Mouse (Mus musculus) lung, embryonic 15.5 days (tissue): ENCODE measurements around the gene Gm49380. TPM values are rescaled to one million over a fixed set of nuclear protein-coding genes. Genes with fewer than 3 reads are reported as not detected.
A peak's percentile ranks its signal among the peaks of the same experiment; 100 is the strongest.

ENCODE experiments used
- ATAC-seq: fragments of 200-750 bp; cut with Nextera tagmentation; 2 replicates; pipeline ENCODE4 v1.8.0; 2017; ENCODE audit warnings: moderate number of reproducible peaks, borderline replicate concordance; ENCODE audit not compliant: low FRiP score, low TSS enrichment; ENCODE audit errors: extremely low read depth
- H3K27ac ChIP-seq: fragments of 300-500 bp; sonication (generic); 2 replicates; pipeline ENCODE4 v1.5.1; 2015; ENCODE audit warnings: moderate library complexity, mild to moderate bottlenecking, inconsistent platforms
- H3K27me3 ChIP-seq: fragments of 300-500 bp; sonication (generic); 2 replicates; pipeline ENCODE4 v1.6.1; 2015; ENCODE audit warnings: inconsistent platforms
- H3K36me3 ChIP-seq: fragments of 300-500 bp; sonication (generic); 2 replicates; pipeline ENCODE4 v1.6.1; 2015; ENCODE audit warnings: inconsistent platforms
- H3K4me1 ChIP-seq: fragments of 300-500 bp; sonication (generic); 2 replicates; pipeline ENCODE4 v1.6.1; 2015; ENCODE audit warnings: inconsistent platforms
- H3K4me2 ChIP-seq: fragments of 300-500 bp; sonication (generic); 2 replicates; pipeline ENCODE4 v1.6.1; 2015; ENCODE audit warnings: inconsistent platforms, mild to moderate bottlenecking, moderate library complexity
- H3K4me3 ChIP-seq: fragments of 300-500 bp; sonication (generic); 2 replicates; pipeline ENCODE4 v1.5.1; 2015; ENCODE audit warnings: mild to moderate bottlenecking, inconsistent platforms
- H3K9ac ChIP-seq: fragments of 300-500 bp; sonication (generic); 2 replicates; pipeline ENCODE4 v1.6.1; 2015; ENCODE audit warnings: inconsistent platforms
- H3K9me3 ChIP-seq: fragments of 300-500 bp; sonication (generic); 2 replicates; pipeline ENCODE4 v1.6.1; 2016; ENCODE audit warnings: inconsistent platforms
- WGBS: fragments of 180-500 bp; shearing (Covaris S2); methylation state at CpG from one replicate; pipeline ENCODE4 v1.1.7; 2015; 5-methylcytosine and 5-hydroxymethylcytosine counted together
- polyA plus RNA-seq: library from polyadenylated mRNA; unstranded; fragments of >200 nt; fragmentation: Nextera tagmentation; extraction: Ambion mirVana; gene quantifications from 2 replicates; pipeline ENCODE4 v1.2.1, GENCODE M21; 2015

Gm49380 gene
- polyA plus RNA-seq, 1 experiment from 2014 or later = 0.17 TPM

DNA sequence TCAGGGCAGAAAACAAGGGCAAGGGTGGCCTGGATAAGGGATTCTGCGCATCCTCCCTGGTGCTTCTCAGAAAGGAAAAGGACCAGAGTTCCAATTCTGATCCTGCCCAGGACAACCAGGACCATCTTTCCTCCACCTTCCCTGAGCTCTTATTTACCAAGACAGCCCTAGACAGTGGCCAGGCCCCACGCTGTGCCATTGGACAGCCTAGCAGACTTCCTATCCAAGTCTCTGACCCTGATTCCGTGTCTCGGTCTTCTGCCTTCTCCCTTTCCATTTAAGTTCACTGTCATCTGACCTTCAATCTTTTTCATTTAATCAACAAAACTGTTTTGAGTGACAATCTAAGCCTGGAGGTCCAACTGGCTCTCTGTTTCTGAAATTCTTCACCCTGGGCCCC, 6.7 kb downstream of the Gm49380 start:
- H3K27ac ChIP-seq = peak overlapping the region; percentile 81
- no peak for ATAC-seq

DNA sequence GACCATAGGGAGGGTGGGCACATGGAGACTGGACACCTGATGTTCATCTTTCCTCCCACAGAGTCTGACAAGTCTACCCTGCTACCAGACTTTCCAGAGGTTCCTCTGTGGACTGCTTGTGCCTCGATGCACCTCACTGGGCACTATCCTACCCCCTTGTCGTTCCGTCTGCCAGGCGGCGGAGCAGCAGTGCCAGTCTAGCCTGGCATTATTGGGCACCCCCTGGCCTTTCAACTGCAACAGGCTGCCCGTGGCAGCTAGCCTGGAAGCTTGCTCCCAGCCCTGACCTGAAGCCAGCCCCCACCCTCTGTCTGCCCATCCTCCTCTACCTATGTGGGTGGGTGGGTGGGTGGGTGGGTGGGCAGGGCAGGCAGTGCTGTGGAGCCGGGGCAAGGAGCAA, 7.1 kb downstream of the Gm49380 start:
- H3K9me3 ChIP-seq = no peaks in the 10 kb centered on the region
- no peak for ATAC-seq
- H3K9ac ChIP-seq = no peak overlapping the region
- no peak overlapping the region for H3K4me2 ChIP-seq
- no peaks in the 10 kb centered on the region for H3K27me3 ChIP-seq
- WGBS = 89% methylated on average over 7 of the region's 7 CpGs
- H3K4me3 ChIP-seq = no peak overlapping the region
- H3K36me3 ChIP-seq = peaks cover 16% of the 10 kb centered on the region
- peaks cover 50% of the 10 kb centered on the region for H3K4me1 ChIP-seq
- H3K27ac ChIP-seq = peak overlapping the region; percentile 81; the same call in 1 of the 2 replicates

More for the DNA sequence above, 6.7 kb downstream of the Gm49380 start:
- peaks cover 16% of the 10 kb centered on the region for H3K36me3 ChIP-seq
- H3K9ac ChIP-seq = no peak overlapping the region
- H3K9me3 ChIP-seq = no peaks in the 10 kb centered on the region
- H3K4me2 ChIP-seq = peak overlapping the region; percentile 52; the same call in 1 of the 2 replicates
- 64% methylated on average over 4 of the region's 4 CpGs for WGBS
- peaks cover 50% of the 10 kb centered on the region for H3K4me1 ChIP-seq
- no peaks in the 10 kb centered on the region for H3K27me3 ChIP-seq
- H3K4me3 ChIP-seq = no peak overlapping the region

DNA sequence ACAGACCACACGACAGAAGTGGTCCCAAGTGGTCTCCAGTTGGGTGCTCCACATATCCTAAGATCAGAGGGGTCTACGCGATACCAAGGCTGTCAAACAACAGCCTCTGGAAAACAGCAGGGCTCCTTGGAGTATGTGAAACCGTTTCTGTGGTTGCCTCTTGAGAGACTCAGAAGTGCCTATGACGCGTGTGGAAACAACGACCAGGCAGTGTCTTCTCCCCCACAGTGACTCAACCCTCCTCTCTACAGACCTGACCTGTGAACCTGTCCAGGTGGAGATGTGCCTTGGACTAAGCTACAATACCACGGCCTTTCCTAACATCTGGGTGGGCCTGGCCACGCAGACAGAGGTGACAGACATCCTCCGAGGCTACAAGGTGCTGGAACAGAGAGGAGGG, 7.5 kb downstream of the Gm49380 start:
- Histone ChIP-seq H3K4me1 (peaks cover 50% of the 10 kb centered on the region), H3K4me2 (no peak overlapping the region)

DNA sequence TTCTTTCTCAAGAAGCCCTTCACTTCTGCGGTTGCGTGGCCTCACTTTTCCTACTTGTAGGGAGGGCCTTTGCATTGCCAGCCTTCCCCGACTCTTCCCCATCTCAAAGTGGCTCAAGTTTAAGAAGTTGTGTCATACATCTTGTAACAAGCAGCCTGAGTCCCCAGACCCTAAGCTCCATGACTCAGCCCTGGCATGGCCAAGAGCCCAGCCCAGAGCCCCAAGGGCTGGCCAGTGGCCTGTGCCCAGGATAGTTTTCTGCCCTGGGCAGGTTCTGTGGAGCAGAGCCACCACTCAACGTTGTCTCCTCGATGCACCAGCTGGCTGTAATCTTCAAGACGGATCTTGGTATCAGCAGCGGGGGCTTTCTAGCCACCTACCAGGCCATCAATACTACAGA, 8.4 kb downstream of the Gm49380 start:
- H3K4me1 ChIP-seq = peaks cover 42% of the 10 kb centered on the region
- no peak overlapping the region for H3K9ac ChIP-seq
- ATAC-seq = no peak
- 93% methylated on average over 7 of the region's 7 CpGs for WGBS
- H3K27ac ChIP-seq = no peak overlapping the region
- H3K36me3 ChIP-seq = peaks cover 16% of the 10 kb centered on the region
- H3K4me2 ChIP-seq = no peak overlapping the region
- H3K27me3 ChIP-seq = no peaks in the 10 kb centered on the region
- no peaks in the 10 kb centered on the region for H3K9me3 ChIP-seq
- no peak overlapping the region for H3K4me3 ChIP-seq

More for the DNA sequence above, 7.5 kb downstream of the Gm49380 start:
- Histone ChIP-seq H3K9ac (no peak overlapping the region), H3K9me3 (no peaks in the 10 kb centered on the region), H3K4me3 (no peak overlapping the region), H3K27me3 (no peaks in the 10 kb centered on the region), H3K36me3 (peaks cover 16% of the 10 kb centered on the region), H3K27ac (no peak overlapping the region)
- whole genome bisulfite sequencing = 75% methylated on average over 10 of the region's 10 CpGs
- no peak for ATAC-seq

DNA sequence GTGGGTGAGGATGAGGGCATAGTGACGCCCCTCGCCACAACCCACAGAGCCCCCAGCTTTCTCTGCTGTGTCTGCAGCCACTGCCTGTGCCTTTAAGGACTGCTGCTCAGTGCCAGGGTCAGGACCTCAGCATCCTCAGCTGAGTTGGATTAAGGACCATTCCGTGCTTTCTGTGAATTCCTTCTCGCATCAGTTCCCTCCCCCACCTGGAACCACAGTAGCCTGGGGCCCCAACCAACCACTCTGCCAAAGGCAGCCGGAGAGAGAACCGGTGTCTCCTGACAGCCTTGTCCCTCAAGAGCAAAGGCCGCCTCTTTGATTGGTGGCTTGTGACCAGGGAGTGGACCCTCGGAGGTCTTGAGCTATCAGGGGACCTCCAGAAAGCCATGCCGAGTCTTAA, 11.8 kb downstream of the Gm49380 start, which contains the start of gene Mfrp:
Gene Mfrp (plus strand): TSS at position 240 of the 400 bp plus-strand sequence.
- Histone ChIP-seq H3K27me3 (no peaks in the 10 kb centered on the region), H3K4me2 (no peak within 1 kb of the TSS), H3K9me3 (no peaks in the 10 kb centered on the region), H3K36me3 (peaks cover 11% of the 10 kb centered on the region), H3K27ac (no peak within 1 kb of the TSS), H3K4me3 (no peak within 1 kb of the TSS), H3K9ac (no peak within 1 kb of the TSS), H3K4me1 (peaks cover 8% of the 10 kb centered on the region)
- ATAC-seq = no peak
- 61% methylated on average over 9 of the region's 9 CpGs for WGBS

DNA sequence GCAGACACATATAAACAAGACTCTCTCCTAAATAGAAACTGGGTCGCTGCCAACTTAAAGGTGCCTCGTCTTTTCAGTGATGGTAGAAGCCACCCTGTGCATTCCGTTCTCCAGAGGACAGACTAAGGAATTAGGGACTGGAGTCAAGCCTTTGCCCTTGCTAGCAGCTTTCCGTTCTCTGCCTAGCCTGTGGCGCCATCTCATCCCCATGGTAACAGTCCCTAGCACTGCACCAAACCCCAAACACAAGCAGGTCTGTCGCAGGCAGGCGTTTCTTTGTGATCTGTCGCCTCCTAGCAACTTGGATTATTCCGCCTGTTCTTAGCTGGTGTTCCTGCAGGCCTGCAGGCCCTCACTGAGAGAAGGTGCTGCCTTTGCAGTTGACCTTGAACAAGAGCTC, 16.8 kb downstream of the Gm49380 start:
- Histone ChIP-seq H3K4me3 (no peak overlapping the region), H3K9ac (no peak overlapping the region), H3K36me3 (no peaks in the 10 kb centered on the region), H3K4me1 (peaks cover 3% of the 10 kb centered on the region; the same call in 1 of the 2 replicates), H3K27me3 (no peaks in the 10 kb centered on the region), H3K27ac (no peak overlapping the region), H3K9me3 (no peaks in the 10 kb centered on the region), H3K4me2 (no peak overlapping the region)
- no peak for ATAC-seq
- WGBS = 44% methylated on average over 9 of the region's 9 CpGs

DNA sequence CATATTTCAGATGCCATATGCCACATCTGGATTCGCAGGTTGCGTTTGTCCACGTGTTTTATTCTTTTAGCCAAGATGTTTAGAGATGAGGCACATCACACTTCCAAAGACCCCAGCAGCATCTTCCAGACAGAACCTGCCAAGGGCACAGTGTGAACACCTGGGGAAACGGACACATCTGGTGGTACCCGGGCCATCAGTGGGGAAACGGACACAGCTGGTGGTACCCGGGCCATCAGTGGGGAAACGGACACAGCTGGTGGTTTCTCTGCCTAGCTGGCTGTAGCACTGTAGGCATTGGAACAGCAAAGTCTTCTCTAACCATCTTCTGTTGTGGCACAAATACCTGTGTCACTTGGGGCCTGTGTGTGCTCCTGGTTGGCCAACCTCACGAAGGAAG, 17.5 kb downstream of the Gm49380 start:
- H3K4me2 ChIP-seq = no peak overlapping the region
- no peak for ATAC-seq
- H3K27me3 ChIP-seq = no peaks in the 10 kb centered on the region
- no peaks in the 10 kb centered on the region for H3K36me3 ChIP-seq
- peaks cover 3% of the 10 kb centered on the region; the same call in 1 of the 2 replicates for H3K4me1 ChIP-seq
- no peaks in the 10 kb centered on the region for H3K9me3 ChIP-seq
- WGBS = 82% methylated on average over 9 of the region's 9 CpGs
- no peak overlapping the region for H3K27ac ChIP-seq
- H3K4me3 ChIP-seq = no peak overlapping the region
- no peak overlapping the region for H3K9ac ChIP-seq

DNA sequence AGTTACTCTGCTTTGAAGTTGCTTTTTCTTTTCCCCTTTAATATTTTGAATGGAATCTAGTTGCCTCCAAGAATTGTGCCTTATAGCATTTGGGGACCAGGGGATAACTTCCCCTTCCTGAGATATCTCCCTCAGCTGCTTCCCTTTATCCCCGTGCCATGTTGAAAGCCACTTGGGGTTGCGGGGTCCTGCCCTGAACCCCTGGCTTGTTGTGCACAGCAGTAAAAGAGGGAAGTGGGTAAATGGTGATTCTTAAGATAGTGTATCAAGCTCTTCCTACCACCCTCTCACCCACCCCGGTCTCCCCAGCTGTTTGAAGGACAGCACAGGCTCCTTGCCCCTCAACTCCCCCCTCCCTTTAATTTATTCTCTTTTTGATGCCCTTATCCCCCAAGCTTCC, 18.6 kb downstream of the Gm49380 start:
- Histone ChIP-seq H3K9ac (no peak overlapping the region), H3K27me3 (no peaks in the 10 kb centered on the region), H3K4me2 (no peak overlapping the region), H3K4me3 (no peak overlapping the region), H3K9me3 (no peaks in the 10 kb centered on the region), H3K36me3 (no peaks in the 10 kb centered on the region), H3K27ac (no peak overlapping the region), H3K4me1 (peaks cover 3% of the 10 kb centered on the region; the same call in 1 of the 2 replicates)
- no peak for ATAC-seq
- 82% methylated on average over 3 of the region's 3 CpGs for WGBS

DNA sequence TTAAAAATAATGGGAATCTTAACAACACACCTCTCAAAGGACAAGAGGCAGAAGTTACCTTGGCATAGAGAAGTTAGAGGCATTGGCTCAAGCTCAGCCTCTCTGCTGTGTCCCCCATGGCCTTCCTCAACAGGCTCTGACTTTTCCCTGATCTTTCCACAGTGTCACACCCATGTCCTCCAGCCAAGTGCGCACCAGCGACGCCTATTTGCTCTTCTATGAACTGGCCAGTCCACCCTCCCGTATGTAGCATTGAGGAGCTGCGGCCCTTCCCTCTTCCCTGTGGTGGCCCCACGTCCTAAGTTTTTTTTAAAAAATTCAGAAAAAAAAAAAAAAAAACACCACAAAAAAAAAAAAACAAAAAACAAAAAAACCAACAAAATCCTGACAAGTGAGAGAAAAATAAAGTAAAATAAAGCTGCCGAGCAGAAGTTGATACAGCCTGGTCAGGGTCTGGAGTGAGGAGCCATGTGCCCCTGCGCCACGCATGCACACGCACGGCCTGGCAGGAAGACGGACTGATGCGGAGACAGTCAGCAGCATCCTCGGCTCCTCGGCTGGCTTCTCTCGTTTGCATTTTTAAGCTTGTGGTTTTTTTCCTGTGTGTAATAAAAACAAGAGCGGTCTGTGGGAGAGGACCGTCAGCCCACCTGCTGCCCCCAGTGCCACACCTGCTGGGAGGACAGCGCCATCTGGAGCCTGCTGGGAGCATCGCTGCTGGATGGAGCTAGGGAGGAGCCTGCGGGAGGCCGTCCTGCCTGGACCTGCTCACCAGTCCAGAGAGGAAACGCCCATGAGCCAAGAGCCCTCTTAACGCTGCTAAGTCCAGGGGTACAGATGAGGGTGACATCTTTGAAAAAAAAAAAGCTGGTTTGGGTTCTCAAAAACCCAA, 19.4 kb downstream of the Gm49380 start:
- peak; percentile 49; the same call in 1 of the 2 replicates for ATAC-seq
- Histone ChIP-seq H3K27me3 (no peaks in the 10 kb centered on the region), H3K9ac (no peak overlapping the region), H3K4me3 (no peak overlapping the region), H3K4me2 (no peak overlapping the region), H3K36me3 (no peaks in the 10 kb centered on the region), H3K9me3 (no peaks in the 10 kb centered on the region), H3K4me1 (peaks cover 9% of the 10 kb centered on the region), H3K27ac (no peak overlapping the region)
- WGBS = 36% methylated on average over 24 of the region's 24 CpGs

DNA sequence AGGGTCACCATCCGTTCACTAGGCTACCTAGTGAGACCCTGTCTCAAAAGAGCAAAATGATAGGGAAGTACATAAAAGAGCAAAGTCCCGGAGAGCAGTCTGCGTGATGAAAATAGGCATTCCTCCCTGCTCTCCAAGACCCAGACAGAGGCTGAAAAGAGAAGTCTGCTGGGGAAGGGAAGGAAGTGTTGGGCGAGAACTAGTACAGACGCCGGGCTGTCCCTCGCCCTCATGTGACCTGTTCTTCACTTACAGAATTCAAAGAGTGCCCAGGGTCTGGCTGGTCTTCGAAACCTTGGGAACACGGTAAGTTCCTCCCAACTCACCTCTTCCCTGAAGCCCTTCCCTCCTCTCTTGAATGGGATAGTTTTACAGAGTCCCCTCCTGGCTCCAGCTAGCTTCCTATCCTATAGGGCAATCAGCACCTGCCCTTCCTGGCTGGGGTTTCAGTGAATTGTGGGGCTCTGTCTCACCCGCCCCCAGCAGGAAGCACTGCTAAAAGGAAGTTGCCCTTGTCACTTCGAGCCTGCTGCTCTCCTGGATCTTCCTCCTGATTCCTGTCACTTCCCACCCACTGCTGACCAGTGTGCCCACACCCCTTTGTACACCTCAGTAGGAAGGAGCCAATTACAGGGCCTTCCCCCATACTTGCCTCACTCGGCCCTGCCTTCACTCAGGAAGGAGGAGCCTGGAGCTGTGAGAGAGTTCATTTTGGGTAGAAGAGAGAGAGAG, 24.3 kb downstream of the Gm49380 start:
- H3K36me3 ChIP-seq = no peaks in the 10 kb centered on the region
- no peak for ATAC-seq
- 47% methylated on average over 12 of the region's 12 CpGs for WGBS
- peaks cover 43% of the 10 kb centered on the region for H3K4me1 ChIP-seq
- no peaks in the 10 kb centered on the region for H3K9me3 ChIP-seq
- H3K27me3 ChIP-seq = peaks cover 19% of the 10 kb centered on the region
- no peak overlapping the region for H3K27ac ChIP-seq
- H3K9ac ChIP-seq = no peak overlapping the region
- H3K4me2 ChIP-seq = no peak overlapping the region
- no peak overlapping the region for H3K4me3 ChIP-seq

DNA sequence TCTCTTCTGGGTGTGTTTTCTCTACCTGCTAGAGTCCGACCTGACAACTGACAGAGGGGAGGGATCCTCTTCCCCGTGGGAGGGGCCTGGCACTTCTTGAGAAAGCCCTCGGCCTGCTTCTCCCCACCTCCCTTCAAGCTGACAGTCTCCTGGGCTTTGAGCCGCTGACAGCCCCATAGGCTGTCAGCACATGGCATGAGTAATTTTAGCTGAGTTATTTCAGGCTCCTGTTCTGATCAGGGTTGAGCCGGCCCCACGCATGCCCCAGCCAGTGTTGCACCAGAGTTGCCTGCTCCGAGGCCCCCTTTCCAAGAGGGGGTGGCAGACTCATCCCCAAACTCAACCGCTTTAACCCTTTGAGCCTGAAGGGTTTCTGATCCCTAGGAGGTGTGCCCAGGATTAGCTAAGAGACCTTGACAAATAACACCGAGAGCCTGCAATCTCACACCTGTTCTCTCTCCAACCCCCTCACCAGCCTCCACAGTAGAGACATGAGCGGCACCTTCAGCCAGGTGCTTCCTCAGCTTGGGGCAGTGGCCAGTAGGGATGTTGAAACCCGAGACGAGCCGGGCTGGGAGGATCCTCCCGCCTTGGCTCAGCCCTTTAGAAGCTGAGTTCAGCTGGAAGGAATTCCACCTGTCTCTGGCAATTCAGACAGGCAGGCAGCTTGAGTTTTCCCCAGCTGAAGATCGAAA, 25.4 kb downstream of the Gm49380 start:
- Histone ChIP-seq H3K4me3 (no peak overlapping the region), H3K4me1 (peaks cover 49% of the 10 kb centered on the region), H3K9ac (no peak overlapping the region; the same call in 1 of the 2 replicates), H3K27ac (no peak overlapping the region), H3K27me3 (peaks cover 30% of the 10 kb centered on the region), H3K4me2 (peak overlapping the region; percentile 5; the same call in 1 of the 2 replicates), H3K36me3 (no peaks in the 10 kb centered on the region), H3K9me3 (no peaks in the 10 kb centered on the region)
- ATAC-seq = no peak
- 6% methylated on average over 15 of the region's 15 CpGs for WGBS
